Mouse (Mus musculus) heart, embryonic 11.5 days (tissue): ENCODE data around the gene Zfp523. TPM values are rescaled to one million over a fixed set of nuclear protein-coding genes. Genes with fewer than 3 reads are reported as not detected.
"Not testable (repeated sequence)": the region's sequence is repeated elsewhere in the genome, so short reads cannot be mapped to it uniquely, and the experiment has no call there.

Source experiments
- ATAC-seq: fragments of 200-750 bp; cut with Nextera tagmentation; replicated peaks from 2 replicates; pipeline ENCODE4 v1.8.0; 2017; ENCODE audit warnings: moderate library complexity; ENCODE audit not compliant: insufficient number of reproducible peaks, low FRiP score, low TSS enrichment
- H3K27ac ChIP-seq: fragments of 300-500 bp; sonication (generic); 2 replicates; pipeline ENCODE4 v1.5.1; 2014; ENCODE audit warnings: mild to moderate bottlenecking, low read depth, low read length
- H3K27me3 ChIP-seq: fragments of 300-500 bp; sonication (generic); 2 replicates; pipeline ENCODE4 v1.6.1; 2014; ENCODE audit warnings: mild to moderate bottlenecking, low read length, mixed read lengths; ENCODE audit not compliant: control insufficient read depth, insufficient read depth
- H3K36me3 ChIP-seq: fragments of 300-500 bp; sonication (generic); 2 replicates; pipeline ENCODE4 v1.6.1; 2014; ENCODE audit warnings: mild to moderate bottlenecking, low read length, moderate library complexity, mixed read lengths; ENCODE audit not compliant: control insufficient read depth, insufficient read depth
- H3K4me1 ChIP-seq: fragments of 300-500 bp; sonication (generic); 2 replicates; pipeline ENCODE4 v1.6.1; 2014; ENCODE audit warnings: low read length; ENCODE audit not compliant: control insufficient read depth, insufficient read depth
- H3K4me2 ChIP-seq: fragments of 300-500 bp; sonication (generic); 2 replicates; pipeline ENCODE4 v1.6.1; 2014; ENCODE audit warnings: mild to moderate bottlenecking, moderate library complexity
- H3K4me3 ChIP-seq: fragments of 300-500 bp; sonication (generic); 2 replicates; pipeline ENCODE4 v1.5.1; 2014; ENCODE audit warnings: low read depth, low read length
- H3K9ac ChIP-seq: fragments of 300-500 bp; sonication (generic); 2 replicates; pipeline ENCODE4 v1.6.1; 2014; ENCODE audit warnings: mild to moderate bottlenecking, low read depth, low read length, moderate library complexity
- H3K9me3 ChIP-seq: fragments of 300-500 bp; sonication (generic); replicated peaks from 2 replicates; pipeline ENCODE4 v1.6.1; 2016; ENCODE audit warnings: low read length; ENCODE audit not compliant: control insufficient read depth
- WGBS: fragments of 180-500 bp; shearing (Covaris S2); extraction: QIAGEN DNeasy Blood & Tissue Kit; methylation state at CpG from one replicate; pipeline ENCODE4 v1.1.7; 2014; ENCODE audit not compliant: insufficient replicate concordance; 5-methylcytosine and 5-hydroxymethylcytosine counted together
- polyA plus RNA-seq: library from polyadenylated mRNA; unstranded; fragments of >200 nt; fragmentation: Nextera tagmentation; extraction: Ambion mirVana; gene quantifications from 2 replicates; pipeline ENCODE4 v1.2.1, GENCODE M21; 2014

Zfp523 gene
- polyA plus RNA-seq, 1 experiment from 2014 or later, result 21.0 TPM

- no peaks in the 10 kb centered on the region for H3K27me3 ChIP-seq
- H3K4me2 ChIP-seq, result peak overlapping the region; percentile 71
- H3K36me3 ChIP-seq, result no peaks in the 10 kb centered on the region; the same call in 1 of the 2 replicates
- H3K9me3 ChIP-seq, result no peaks in the 10 kb centered on the region
- WGBS, result 70% methylated on average over 8 of the region's 8 CpGs
- H3K27ac ChIP-seq, result no peak overlapping the region
- no peak for ATAC-seq
- peak overlapping the region; percentile 39 for H3K4me3 ChIP-seq
- H3K9ac ChIP-seq, result peak overlapping the region; percentile 69; the same call in 1 of the 2 replicates
- H3K4me1 ChIP-seq, result peaks cover 16% of the 10 kb centered on the region; the same call in 1 of the 2 replicates
Observed at GRCm38 (mm10) chr17:28208314-28208612, 31.3 kb downstream of the Zfp523 start.

DNA sequence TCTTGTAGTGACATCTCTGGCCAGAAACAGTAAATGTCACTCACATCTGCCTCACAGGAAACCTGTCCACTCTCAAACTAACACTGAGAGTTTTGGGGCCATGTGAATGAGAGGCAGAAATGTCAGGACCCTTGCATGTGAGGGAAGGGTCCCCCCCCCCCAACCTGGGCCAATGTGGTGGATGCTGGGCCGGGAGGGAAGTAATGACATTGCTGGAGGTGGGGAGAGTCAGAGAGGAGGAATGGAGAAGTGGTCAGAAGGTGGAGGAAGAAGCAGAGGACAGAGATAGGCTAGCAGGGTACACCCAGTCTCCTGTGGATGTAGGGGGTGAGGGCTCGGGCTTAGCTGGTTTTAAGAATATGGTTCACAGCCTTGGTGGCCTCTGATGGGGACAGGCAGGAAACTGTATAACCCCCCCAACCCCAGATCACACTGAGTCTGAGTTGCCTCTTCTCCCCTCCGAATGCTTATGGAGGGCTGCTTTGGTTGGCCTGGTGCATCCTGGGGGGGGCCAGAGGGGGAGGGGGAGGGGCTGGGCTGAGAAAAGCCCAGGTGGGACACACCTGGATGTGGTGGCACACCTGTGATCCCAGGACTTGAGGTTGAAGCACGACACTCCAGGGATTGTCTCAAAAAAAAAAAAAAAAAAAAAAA is 32.7 kb downstream of the Zfp523 start:
- 53% methylated on average over 4 of the region's 4 CpGs for WGBS
- H3K27ac ChIP-seq, result no peak overlapping the region
- no peaks in the 10 kb centered on the region for H3K36me3 ChIP-seq
- H3K27me3 ChIP-seq, result no peaks in the 10 kb centered on the region
- ATAC-seq, result no peak
- peaks cover 16% of the 10 kb centered on the region; the same call in 1 of the 2 replicates for H3K4me1 ChIP-seq
- no peak overlapping the region for H3K4me3 ChIP-seq
- no peak overlapping the region for H3K9ac ChIP-seq
- no peaks in the 10 kb centered on the region for H3K9me3 ChIP-seq
- H3K4me2 ChIP-seq, result no peak overlapping the region

- ATAC-seq, result no peak
- Histone ChIP-seq H3K27ac (no peak overlapping the region), H3K4me1 (peaks cover 13% of the 10 kb centered on the region; the same call in 1 of the 2 replicates), H3K4me2 (no peak overlapping the region), H3K4me3 (no peak overlapping the region), H3K27me3 (peaks cover 2% of the 10 kb centered on the region; the same call in 1 of the 2 replicates), H3K9ac (no peak overlapping the region), H3K9me3 (no peaks in the 10 kb centered on the region), H3K36me3 (no peaks in the 10 kb centered on the region)
- WGBS, result 53% methylated on average over 6 of the region's 6 CpGs
Observed at GRCm38 (mm10) chr17:28211921-28212341, 35.0 kb downstream of the Zfp523 start.

- no peak overlapping the region for H3K9ac ChIP-seq
- no peaks in the 10 kb centered on the region for H3K9me3 ChIP-seq
- H3K4me1 ChIP-seq, result peaks cover 8% of the 10 kb centered on the region; the same call in 1 of the 2 replicates
- WGBS, result 60% methylated on average over 9 of the region's 9 CpGs
- H3K27ac ChIP-seq, result no peak overlapping the region
- ATAC-seq, result no peak
- peaks cover 2% of the 10 kb centered on the region; the same call in 1 of the 2 replicates for H3K27me3 ChIP-seq
- no peak overlapping the region for H3K4me3 ChIP-seq
- H3K36me3 ChIP-seq, result no peaks in the 10 kb centered on the region
- no peak overlapping the region for H3K4me2 ChIP-seq
Observed at GRCm38 (mm10) chr17:28212391-28212790, 35.5 kb downstream of the Zfp523 start.

DNA sequence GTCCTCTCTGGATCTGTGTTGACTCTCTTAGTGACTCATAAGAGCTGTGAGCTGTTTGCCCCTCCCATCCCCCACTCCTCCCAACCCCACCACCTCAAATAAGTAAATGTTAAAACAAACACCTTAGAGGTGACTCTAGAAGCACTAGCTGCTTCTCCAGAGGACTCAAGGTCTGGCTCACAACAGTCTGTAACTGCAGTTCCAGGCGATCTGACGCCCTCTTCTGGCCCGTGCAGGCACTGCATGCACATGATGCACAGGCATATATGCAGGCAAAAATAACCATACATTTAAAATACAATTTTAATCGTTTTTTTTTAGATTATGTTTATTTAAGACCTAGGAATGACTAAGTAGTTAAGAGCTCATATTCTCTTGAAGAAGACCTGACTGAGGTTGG is 36.3 kb downstream of the Zfp523 start:
- Histone ChIP-seq H3K4me2 (no peak overlapping the region), H3K4me1 (peaks cover 4% of the 10 kb centered on the region; the same call in 1 of the 2 replicates), H3K36me3 (no peaks in the 10 kb centered on the region), H3K27me3 (peaks cover 3% of the 10 kb centered on the region; the same call in 1 of the 2 replicates), H3K9ac (no peak overlapping the region), H3K9me3 (no peaks in the 10 kb centered on the region), H3K4me3 (no peak overlapping the region), H3K27ac (no peak overlapping the region)
- ATAC-seq, result no peak
- WGBS, result 24% methylated on average over 4 of the region's 4 CpGs

DNA sequence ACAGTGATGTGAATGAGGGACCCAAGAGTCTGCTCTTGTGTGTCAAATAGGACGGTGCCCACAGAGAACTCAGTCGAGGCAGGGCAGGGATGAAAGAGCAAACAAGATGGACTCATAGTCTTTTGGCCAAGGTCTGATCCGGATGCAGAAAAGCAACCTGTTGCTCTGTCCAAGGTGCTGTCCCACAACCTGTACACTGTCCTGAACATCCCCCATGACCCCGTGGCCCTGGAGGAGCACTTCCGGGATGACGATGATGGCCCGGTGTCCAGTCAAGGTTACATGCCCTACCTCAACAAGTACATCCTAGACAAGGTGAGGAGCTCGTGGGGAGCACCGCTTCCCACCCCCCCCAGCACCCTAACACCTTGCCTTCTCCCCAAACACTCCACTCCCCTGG is 39.9 kb downstream of the Zfp523 start:
- no peak for ATAC-seq
- no peak overlapping the region for H3K9ac ChIP-seq
- H3K4me1 ChIP-seq, result peaks cover 5% of the 10 kb centered on the region; the same call in 1 of the 2 replicates
- H3K4me3 ChIP-seq, result no peak overlapping the region
- no peak overlapping the region for H3K27ac ChIP-seq
- H3K9me3 ChIP-seq, result no peaks in the 10 kb centered on the region
- WGBS, result 78% methylated on average over 9 of the region's 9 CpGs
- H3K27me3 ChIP-seq, result peaks cover 7% of the 10 kb centered on the region; the same call in 1 of the 2 replicates
- no peak overlapping the region for H3K4me2 ChIP-seq
- no peaks in the 10 kb centered on the region for H3K36me3 ChIP-seq

- no peak overlapping the region for H3K4me3 ChIP-seq
- peak overlapping the region; percentile 37 for H3K4me2 ChIP-seq
- no peak for ATAC-seq
Observed at GRCm38 (mm10) chr17:28217721-28218649, 41.1 kb downstream of the Zfp523 start.

DNA sequence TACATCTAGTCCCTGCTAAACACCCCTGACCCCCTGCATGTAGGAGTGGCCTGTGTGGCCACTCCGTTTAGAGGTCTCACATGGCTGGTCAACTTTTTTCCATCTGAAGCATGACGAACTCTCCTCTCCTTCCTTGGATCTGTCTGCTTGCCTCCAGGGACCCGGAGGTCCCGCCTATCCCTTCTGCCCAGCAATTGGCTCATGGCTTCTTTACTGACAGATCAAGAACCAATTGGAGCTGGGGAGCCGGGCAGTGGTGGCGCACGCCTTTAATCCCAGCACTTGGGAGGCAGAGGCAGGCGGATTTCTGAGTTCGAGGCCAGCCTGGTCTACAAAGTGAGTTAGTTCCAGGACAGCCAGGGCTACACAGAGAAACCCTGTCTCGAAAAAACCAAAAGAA is 45.5 kb downstream of the Zfp523 start:
- not testable (repeated sequence) for H3K36me3 ChIP-seq, H3K4me2 ChIP-seq, H3K9ac ChIP-seq, H3K4me3 ChIP-seq, H3K9me3 ChIP-seq, ATAC-seq, H3K27ac ChIP-seq, H3K27me3 ChIP-seq
- WGBS, result 83% methylated on average over 10 of the region's 10 CpGs
- H3K4me1 ChIP-seq, result peaks cover 17% of the 10 kb centered on the region

More at GRCm38 (mm10) chr17:28217721-28218649, 41.1 kb downstream of the Zfp523 start:
- peak overlapping the region; percentile 22; the same call in 1 of the 2 replicates for H3K9ac ChIP-seq
- H3K36me3 ChIP-seq, result no peaks in the 10 kb centered on the region
- H3K27ac ChIP-seq, result no peak overlapping the region
- H3K9me3 ChIP-seq, result no peaks in the 10 kb centered on the region
- peaks cover 7% of the 10 kb centered on the region; the same call in 1 of the 2 replicates for H3K27me3 ChIP-seq
- H3K4me1 ChIP-seq, result peaks cover 3% of the 10 kb centered on the region; the same call in 1 of the 2 replicates
- WGBS, result 20% methylated on average over 23 of the region's 23 CpGs
